Mouse (Mus musculus) common myeloid progenitor, adult 5-6 weeks (primary cell): ENCODE measurements at regions not wholly inside any gene's neighbourhood (a gene's known extent, or its start where the extent isn't known, plus 50 kb on each side); places are given as distances from the start of the nearest gene placed in this dataset.

Experiments used
- ATAC-seq: replicated peaks from 2 replicates; pipeline ENCODE4 v1.8.0; 2016; ENCODE audit warnings: low read depth, mild to moderate bottlenecking, moderate TSS enrichment, inconsistent platforms; ENCODE audit not compliant: poor library complexity, severe bottlenecking

GRCm38 (mm10) chr13:40794190-40794589 lies 56.0 kb upstream of the Tfap2a start:
- ATAC-seq = no peak

- no peak for ATAC-seq
These were observed 54.8 kb upstream of the Tfap2a start for GRCm38 (mm10) chr13:40792947-40793346.

GRCm38 (mm10) chr13:40788225-40788624 lies 50.0 kb upstream of the Tfap2a start:
- ATAC-seq = peak; percentile 94
